Mouse (Mus musculus) A20 (cell line): ENCODE results near the gene Mllt10.

Experiments used
- DNase-seq: peaks from one replicate; pipeline ENCODE4 v3.0.0-alpha.2; 2011; ENCODE audit warnings: low read depth, low spot score

Mllt10 gene

DNA sequence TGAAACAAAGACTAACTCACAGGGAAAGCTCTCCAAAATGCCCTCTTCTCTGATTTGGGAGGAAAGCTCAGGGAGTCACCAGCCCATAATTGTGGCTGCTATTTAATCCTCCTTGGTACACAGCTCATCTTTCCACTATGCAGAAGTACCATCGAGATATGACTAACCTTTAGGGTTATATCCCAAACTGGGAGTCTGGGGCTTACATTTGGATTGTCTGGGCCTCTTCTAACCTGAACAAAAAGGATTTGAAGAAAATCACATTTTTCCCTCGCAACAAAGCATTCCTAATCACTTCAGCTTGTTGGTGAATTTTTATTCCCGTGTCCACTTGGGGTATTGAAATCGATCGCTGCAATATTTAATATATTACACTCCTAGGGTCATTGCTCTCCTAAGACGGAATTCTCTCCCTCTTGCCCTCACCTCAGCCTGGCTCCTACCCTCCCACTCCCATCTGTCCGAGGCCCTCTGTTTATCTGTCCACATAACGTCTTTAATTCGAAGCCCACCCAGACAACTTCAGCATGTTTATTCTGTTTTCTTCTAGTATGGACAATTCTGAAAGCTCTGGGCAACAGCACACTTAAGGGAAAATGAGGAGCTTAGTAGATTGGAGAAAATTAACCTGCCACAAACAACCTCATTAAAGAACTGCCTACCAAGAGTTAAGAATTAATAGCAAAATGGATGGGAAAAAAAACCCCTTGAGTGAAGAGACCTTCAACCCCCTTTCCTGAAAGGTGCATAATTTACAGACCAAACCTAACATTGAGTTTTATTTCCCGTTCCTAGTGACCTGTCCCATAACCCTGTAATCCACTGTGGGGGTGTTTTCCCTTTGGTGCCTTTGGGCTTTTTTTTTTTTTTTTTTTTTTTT lies 20.4 kb upstream of the Mllt10 start:
- DNase-seq: no peak

GRCm38 (mm10) chr2:18037491-18037890 lies 17.5 kb upstream of the Mllt10 start, which contains the start of gene A930004D18Rik:
Gene A930004D18Rik (minus strand): TSS chr2:18037737.
- no peak for DNase-seq

DNA sequence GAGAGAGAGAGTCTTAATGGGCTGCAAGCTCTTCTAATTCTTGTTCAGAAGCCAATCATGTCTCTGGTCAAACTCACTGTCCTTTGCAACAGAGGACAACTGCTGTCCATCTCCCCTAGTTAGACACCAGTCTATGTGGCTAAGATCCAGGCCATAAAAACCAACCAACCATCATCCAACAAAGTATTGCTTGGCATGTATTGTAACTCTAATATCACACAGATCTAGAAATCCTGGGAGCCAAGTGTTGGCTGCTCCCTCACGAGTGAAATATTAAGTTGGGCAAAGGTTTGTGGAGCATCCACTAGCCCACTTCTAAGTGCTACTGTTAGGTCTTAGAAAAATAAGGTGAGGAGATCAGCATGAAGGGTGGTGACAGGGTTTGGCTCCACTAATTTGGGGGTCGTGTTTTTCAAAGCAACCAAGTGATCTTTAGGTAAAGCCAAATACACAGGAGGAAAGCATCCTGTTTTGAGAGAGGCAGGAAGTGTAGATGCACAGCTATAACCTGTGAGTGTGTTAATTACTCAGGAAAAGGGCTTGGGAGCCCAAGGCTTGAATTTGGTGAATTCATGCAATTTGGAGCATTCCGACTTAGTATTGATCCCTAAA lies 16.8 kb upstream of the Mllt10 start:
- DNase-seq: no peak

DNA sequence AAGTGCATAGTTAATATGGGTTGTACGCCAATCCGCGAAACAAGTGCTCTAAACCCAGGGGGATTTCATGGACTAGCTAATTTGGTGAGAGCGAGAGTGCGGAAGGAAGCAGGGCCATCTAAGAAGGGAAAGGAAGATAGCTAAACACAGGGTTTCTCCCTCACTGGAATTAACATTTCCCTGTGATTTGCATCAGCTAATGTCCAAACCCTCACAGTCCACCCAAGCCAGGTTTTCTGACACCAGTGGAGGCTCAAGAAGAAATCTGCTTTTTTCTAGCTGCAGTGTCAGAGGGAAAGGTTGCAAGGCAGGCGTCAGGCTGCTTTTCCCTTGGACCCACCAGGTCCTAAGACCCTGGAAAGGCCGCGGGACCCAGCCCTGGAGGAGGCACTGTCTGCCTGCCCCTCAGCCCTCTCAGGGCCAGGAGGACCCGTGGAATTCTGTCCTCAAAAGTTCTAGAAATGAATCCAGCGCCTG lies 16.1 kb upstream of the Mllt10 start:
- DNase-seq: no peak

DNA sequence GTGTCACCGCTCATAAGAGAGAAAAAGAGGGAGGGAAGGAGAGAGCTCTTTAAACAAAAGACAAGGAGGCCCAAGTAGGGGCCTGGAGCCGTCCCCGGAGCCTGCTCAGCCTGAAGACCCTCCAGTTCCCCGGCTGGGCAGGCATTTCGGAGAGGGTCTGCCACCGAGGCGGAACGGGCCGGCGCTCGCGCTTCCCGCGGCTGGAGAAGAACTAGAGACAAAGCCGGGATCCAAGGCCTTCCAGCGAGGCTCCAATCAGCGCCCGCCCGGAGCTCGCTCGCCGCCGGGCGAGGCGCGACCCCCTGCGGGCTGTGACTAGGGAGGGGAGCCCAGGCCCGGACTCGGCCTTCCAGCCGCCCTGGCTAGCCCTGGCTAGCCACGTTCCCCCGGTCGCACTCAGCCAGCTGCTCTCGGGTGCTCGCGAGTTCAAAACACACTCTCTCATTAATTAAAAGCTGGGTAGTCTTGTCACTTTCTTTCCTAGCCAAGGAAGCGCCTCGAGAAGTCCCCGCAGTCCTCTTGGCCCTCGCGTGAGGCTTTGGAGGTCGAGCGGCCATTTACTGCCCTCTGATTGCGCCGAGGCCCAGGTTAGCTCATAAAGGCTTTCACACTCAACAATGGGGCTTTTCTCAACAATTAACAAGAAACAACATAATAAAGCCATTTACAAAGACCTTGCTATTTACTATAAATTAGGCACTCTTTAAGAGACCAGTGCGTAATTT lies 15.3 kb upstream of the Mllt10 start:
- no peak for DNase-seq

- DNase-seq: no peak
Observed at GRCm38 (mm10) chr2:18040347-18041160, 14.5 kb upstream of the Mllt10 start.

- no peak for DNase-seq
Observed at GRCm38 (mm10) chr2:18041199-18041885, 13.7 kb upstream of the Mllt10 start.

DNA sequence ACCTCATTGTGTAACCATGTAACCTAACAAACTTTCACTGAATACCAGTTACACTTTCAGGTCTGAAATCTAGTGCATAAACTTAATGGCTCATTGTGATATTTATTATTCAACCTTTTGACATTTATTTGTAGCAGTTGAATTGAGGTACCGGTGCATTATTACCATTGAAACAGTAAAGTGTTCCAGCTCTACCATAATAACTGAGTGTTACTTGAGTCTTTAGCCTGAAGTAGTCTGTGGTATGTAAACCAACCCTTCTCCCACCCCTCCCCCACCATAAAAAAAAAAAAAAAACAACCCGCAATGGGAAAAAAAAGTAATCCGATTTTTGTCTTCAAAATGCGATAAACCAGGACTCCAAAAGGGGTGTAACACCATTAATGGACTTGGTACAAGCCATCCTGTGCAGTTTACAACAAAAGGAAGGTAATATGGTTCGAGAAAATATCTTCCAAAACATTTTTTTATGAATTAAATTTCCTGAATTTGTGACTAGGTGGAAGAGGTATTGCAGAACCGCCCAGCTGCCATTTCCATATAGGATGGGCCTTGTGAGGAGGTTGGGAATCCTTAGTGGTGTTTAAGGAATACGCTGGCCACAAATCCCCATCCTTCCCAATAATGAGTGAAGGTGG lies 9.8 kb upstream of the Mllt10 start:
- DNase-seq: no peak

- DNase-seq: no peak
Observed at GRCm38 (mm10) chr2:18045781-18046181, 9.3 kb upstream of the Mllt10 start.

DNA sequence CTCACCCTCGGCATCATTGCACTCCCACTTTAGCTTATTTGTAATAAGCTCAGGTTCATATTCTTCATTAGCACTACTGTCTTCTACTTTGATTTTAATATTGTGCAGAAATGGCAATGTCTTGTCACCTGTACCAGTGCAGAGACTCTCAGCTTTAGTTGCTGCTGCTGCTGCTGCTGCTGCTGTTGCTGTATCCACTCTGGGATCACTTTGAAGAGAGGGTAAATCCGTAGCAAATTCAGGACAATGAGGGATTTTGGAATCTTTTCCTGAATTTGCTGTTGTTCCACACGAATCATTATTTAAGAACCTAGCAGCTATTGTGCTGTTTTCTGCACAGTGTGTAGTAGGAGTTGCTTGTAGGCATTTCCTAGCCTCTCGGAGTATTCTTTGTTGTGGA lies 8.9 kb upstream of the Mllt10 start:
- no peak for DNase-seq

DNA sequence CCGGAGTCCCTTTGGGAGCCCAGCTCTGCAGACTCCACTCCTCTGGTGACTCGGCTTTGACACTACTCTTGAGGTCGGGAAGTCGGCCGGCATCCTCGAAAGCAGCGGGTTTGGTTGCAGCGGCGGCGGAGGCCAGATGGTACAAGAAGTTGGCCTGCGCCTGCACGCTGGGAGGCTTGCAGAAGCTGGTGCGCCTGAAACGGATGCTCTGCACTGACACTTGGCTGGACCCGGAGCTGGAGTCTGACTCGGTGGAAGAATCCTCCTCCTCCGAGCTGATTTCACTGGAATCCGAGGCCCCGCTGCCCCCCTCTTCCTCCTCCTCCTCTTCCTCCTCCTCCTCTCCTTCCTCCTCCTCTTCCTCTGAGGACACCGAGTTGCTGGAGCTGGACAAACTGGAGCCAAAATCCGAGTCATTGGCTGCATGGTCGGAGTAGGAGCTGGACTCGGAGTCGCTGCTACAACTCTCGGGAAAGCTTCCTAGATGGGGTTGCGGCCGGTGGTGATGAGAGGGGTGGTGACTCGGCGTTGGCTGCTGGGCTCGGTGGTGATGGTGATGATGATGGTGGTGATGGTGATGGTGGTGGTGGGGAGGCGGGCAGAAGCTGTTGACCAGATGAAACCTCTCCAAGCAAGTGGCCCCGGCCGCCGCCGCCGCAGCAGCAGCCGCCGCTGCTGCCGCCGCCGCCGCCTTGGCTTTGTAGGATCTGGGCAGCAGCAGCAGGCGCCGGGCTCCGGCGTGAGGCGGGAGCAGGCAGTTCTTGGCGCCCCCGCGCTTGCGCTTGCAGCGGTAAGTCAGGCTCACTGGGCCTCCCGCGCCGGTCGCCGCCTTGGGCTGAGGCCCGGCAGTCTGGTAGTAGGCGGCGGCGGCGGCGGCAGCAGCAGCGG lies 8.0 kb upstream of the Mllt10 start:
- peak; percentile 85 for DNase-seq

GRCm38 (mm10) chr2:18047646-18048452 lies 7.2 kb upstream of the Mllt10 start:
- peak; percentile 89 for DNase-seq

DNA sequence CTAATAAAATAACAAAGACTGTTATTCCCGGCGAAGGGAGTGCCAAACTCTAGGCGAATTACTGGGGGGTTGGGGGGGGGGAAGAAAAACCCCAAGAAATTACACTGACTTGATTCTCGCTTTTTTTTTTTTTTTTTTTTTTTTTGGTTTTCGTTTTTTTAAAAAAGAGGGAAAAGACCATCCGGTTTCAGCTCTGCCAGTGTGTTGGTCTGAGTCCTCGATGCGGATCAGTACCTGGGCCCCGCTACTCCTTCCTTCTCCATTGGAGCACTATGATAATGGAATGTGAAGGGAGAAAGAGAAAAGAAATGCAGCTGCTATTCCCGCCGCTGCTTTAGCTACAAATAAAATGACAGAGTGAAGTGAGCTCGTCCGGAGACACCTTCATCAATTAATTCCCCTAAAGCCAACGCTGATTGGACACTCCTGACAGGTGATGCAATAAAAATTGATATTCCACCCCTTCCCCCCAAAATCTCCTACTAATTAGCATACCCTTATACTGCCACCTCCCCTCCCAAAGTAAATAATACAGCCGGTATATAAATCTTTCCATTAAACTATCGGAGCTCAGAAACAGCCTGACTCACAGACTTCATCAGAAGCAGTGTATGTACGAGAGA lies 6.5 kb upstream of the Mllt10 start, which contains the start of gene Skida1:
Gene Skida1 (minus strand): TSS at position 599 of the 623 bp plus-strand sequence.
- DNase-seq: peak; percentile 88

DNA sequence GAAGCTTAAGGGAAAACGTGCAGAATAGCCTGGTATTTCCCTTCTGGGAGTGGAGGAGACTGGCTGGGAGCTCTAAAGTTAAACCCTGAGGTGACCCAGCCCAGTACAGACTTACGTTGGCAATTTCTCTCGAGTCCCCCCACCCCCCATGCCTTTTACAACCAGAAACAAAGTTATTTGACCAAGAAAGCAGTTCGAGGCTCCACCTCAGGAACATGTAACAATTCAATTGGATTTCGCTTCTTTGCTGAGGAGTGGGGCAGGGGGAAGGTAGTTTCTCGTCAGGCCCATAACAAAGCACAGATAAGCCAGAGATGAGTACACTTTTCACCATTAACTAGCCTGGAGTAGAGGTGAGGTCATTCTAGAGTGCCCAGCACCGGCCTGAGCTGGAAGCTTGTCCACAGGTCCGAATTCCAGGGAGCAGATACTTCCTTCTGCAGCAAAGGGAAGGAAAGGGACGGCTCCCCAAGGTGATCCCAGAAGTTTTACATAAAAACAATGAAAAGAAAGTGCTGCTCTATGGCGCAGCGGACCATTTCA lies 5.7 kb upstream of the Mllt10 start:
- DNase-seq: peak; percentile 82

- peak; percentile 64 for DNase-seq
Observed at GRCm38 (mm10) chr2:18050018-18050417, 5.0 kb upstream of the Mllt10 start.

- DNase-seq: peak; percentile 85
Observed at GRCm38 (mm10) chr2:18050541-18050985, 4.5 kb upstream of the Mllt10 start.

GRCm38 (mm10) chr2:18051026-18051830 lies 3.8 kb upstream of the Mllt10 start:
- DNase-seq: no peak
